Mouse (Mus musculus) B cell, adult (primary cell): Measurements from ENCODE around the gene Krtap9-5. TPM values are rescaled to one million over a fixed set of nuclear protein-coding genes. Genes with fewer than 3 reads are reported as not detected.

ENCODE experiments used
- total RNA-seq: library from RNA; stranded (reverse); gene quantifications from 4 replicates; pipeline ENCODE4 v1.2.4, GENCODE M21; 2023; ENCODE audit not compliant: inconsistent age

Krtap9-5 gene
- not detected in 4 replicates for total RNA-seq

GRCm38 (mm10) chr11:99948175-99948574, at the start of gene Krtap9-5:
TSS of gene Krtap9-5 (plus strand) at chr11:99948475.

GRCm38 (mm10) chr11:99907620-99908019, 40.7 kb upstream of the Krtap9-5 start, which contains the start of gene Krtap31-1:
TSS of gene Krtap31-1 (plus strand) at chr11:99907920.

GRCm38 (mm10) chr11:99914451-99914850, 33.8 kb upstream of the Krtap9-5 start, which contains the start of gene Gm11565:
TSS of gene Gm11565 (plus strand) at chr11:99914751.

GRCm38 (mm10) chr11:99935991-99936390, 12.3 kb upstream of the Krtap9-5 start, which contains the start of gene Krtap31-2:
TSS of gene Krtap31-2 (plus strand) at chr11:99936291.

GRCm38 (mm10) chr11:99978953-99979352, 30.7 kb downstream of the Krtap9-5 start, which contains the start of gene Krtap29-1:
TSS of gene Krtap29-1 (minus strand) at chr11:99979053.

GRCm38 (mm10) chr11:99986180-99986647, 37.9 kb downstream of the Krtap9-5 start, which contains the start of gene Krtap16-1:
TSS of gene Krtap16-1 (minus strand) at chr11:99986597.

GRCm38 (mm10) chr11:99993620-99994383, 45.5 kb downstream of the Krtap9-5 start, which contains the start of gene Krtap17-1:
TSS of gene Krtap17-1 (minus strand) at chr11:99993994.

Other genes starting within 250 kb of the Krtap9-5 start
- gene Gm14180, start 214.2 kb upstream of the Krtap9-5 start, total RNA-seq, result not detected in 4 replicates
- not detected in 4 replicates for gene Gm11595, start 175.6 kb upstream of the Krtap9-5 start, total RNA-seq
- gene Krtap4-8, start 167.8 kb upstream of the Krtap9-5 start, total RNA-seq, result not detected in 4 replicates
- not detected in 4 replicates for gene Krtap4-9, start 163.3 kb upstream of the Krtap9-5 start, total RNA-seq
- not detected in 4 replicates for gene Gm11596, start 155.0 kb upstream of the Krtap9-5 start, total RNA-seq
- gene Gm11569, start 149.5 kb upstream of the Krtap9-5 start, total RNA-seq, result not detected in 4 replicates
- not detected in 4 replicates for gene Gm11554, start 144.0 kb upstream of the Krtap9-5 start, total RNA-seq
- gene Krtap4-13, start 138.6 kb upstream of the Krtap9-5 start, total RNA-seq, result not detected in 4 replicates
- not detected in 4 replicates for gene Gm11564, start 132.8 kb upstream of the Krtap9-5 start, total RNA-seq
- not detected in 4 replicates for gene 2300003K06Rik, start 110.4 kb upstream of the Krtap9-5 start, total RNA-seq
- not detected in 4 replicates for gene Krtap4-16, start 96.9 kb upstream of the Krtap9-5 start, total RNA-seq
- gene Gm11568, start 90.6 kb upstream of the Krtap9-5 start, total RNA-seq, result not detected in 4 replicates
- not detected in 4 replicates for gene Gm11559, start 84.0 kb upstream of the Krtap9-5 start, total RNA-seq
- not detected in 4 replicates for gene Krtap9-1, start 75.1 kb upstream of the Krtap9-5 start, total RNA-seq
- gene Gm11567, start 69.3 kb upstream of the Krtap9-5 start, total RNA-seq, result not detected in 4 replicates
- not detected in 4 replicates for gene Krtap31-1, start 40.6 kb upstream of the Krtap9-5 start, total RNA-seq
- gene Gm11565, start 33.7 kb upstream of the Krtap9-5 start, total RNA-seq, result not detected in 4 replicates
- not detected in 4 replicates for gene Krtap31-2, start 12.2 kb upstream of the Krtap9-5 start, total RNA-seq
- not detected in 4 replicates for gene Krtap29-1, start 30.6 kb downstream of the Krtap9-5 start, total RNA-seq
- gene Krtap16-1, start 38.1 kb downstream of the Krtap9-5 start, total RNA-seq, result not detected in 4 replicates
- gene Krtap17-1, start 45.5 kb downstream of the Krtap9-5 start, total RNA-seq, result not detected in 4 replicates
- gene Krt33a, start 67.7 kb downstream of the Krtap9-5 start, total RNA-seq, result not detected in 4 replicates
- gene Krt33b, start 81.4 kb downstream of the Krtap9-5 start, total RNA-seq, result not detected in 4 replicates
- not detected in 4 replicates for gene Krt34, start 93.1 kb downstream of the Krtap9-5 start, total RNA-seq
- not detected in 4 replicates for gene Krt31, start 102.1 kb downstream of the Krtap9-5 start, total RNA-seq
- not detected in 4 replicates for gene Krt32, start 139.8 kb downstream of the Krtap9-5 start, total RNA-seq
- not detected in 4 replicates for gene Krt35, start 147.8 kb downstream of the Krtap9-5 start, total RNA-seq
- gene Krt36, start 157.2 kb downstream of the Krtap9-5 start, total RNA-seq, result not detected in 4 replicates
- gene Krt13, start 173.1 kb downstream of the Krtap9-5 start, total RNA-seq, result not detected in 4 replicates
- not detected in 4 replicates for gene Krt15, start 187.5 kb downstream of the Krtap9-5 start, total RNA-seq
- gene Krt19, start 200.2 kb downstream of the Krtap9-5 start, total RNA-seq, result 0.45 to 1.1 TPM in 2 of 4 replicates, not detected in the others
- not detected in 4 replicates for gene Krt9, start 244.8 kb downstream of the Krtap9-5 start, total RNA-seq